Mouse (Mus musculus) heart, postnatal 36 days (tissue): Measurements from ENCODE around the gene Slc30a2. TPM values are rescaled to one million over a fixed set of nuclear protein-coding genes. Genes with fewer than 3 reads are reported as not detected.
"Not testable (repeated sequence)": the region's sequence is repeated elsewhere in the genome, so short reads cannot be mapped to it uniquely, and the experiment has no call there.

Experiments used
- DNase-seq, 2 experiments: peaks; one replicate each; pipeline ENCODE4 v3.0.0; 2021 to 2022
- intact Hi-C: fragments of 180-260 bp; cut with DNase I; formaldehyde crosslinking; loops from one replicate; pipeline ENCODE4 v1.15.1; 2025
- total RNA-seq, 2 experiments: library from RNA; stranded (reverse); gene quantifications; 2 replicates each; pipeline ENCODE4 v1.2.3; 2021

Slc30a2 gene
- under 1 TPM; 0.35 to 0.50 TPM for total RNA-seq

DNA sequence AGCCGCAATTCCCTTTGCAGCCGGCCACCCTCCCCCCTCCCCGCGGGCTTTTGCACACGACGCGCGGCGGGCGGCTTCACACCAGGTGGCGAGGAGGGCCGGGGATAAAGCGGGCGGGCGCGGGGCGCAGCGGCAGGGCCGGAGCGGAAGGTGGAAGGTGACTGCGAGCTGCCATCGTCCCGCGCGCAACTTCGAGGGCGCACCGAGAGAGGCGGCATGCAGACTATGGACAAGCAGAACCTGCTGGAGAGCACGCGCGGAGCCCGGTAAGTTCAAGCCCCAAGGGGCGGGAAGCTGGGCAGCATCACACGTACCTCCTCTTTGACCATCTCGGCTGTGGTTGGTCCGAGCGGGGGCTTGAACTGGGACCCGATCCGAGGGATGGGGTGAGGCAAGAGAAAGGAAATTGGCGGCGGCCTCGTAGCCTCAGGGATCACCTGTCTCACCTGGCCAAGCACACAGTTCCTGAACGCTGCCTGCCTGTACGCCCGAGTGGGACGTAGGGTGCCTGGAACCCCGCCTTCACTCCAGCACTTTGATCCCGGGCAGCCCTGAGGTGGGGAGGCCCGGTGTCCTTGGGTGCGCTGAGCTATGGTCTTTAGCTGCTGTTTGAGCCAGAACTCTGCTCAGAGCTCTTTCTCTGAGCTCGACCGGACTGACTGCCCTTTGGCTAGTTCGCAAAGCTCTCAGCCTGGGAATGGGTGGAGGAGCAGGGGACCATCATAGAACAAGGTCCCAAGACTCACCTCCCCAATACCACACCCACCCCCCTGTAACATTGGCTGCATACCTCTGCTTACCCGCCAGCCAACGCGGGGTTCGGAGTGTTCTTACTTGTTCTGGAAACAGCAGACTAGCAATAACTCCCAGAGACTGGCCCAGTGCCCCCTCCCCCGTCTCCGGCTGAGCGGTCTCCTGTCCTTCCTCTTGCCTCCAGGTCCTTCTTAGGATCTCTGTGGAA is at the start of gene Slc30a2:
Slc30a2 (plus strand) TSS at position 111 of the 961 bp plus-strand sequence.
- intact Hi-C loops = no loop called here
- DNase-seq = no peak

DNA sequence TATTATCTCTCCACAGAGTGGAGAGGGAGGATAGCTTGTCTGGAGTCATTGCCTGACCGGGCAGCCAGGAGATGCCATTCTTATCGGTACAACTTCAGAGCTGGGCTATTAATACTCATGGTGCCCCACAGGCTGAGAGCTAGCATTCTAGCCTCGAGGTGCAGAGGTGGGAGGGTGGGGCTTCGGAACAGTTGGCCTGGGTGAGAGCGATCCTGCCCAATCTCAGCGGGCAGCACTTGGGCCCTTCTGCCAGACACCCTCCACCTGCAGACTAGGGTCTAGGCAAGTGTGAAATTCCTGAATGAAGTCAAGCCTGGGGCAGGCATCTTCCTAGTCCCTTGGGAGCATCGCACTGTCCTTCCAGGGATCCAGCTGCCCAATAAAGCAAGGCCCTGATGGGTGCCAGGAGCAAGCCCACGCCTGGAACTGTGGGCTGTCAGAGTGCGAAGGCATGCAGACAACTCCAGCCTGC is 49.3 kb upstream of the Slc30a2 start:
- DNase-seq = peak in 1 of 2 experiments; percentile 50
- intact Hi-C loops = loop anchor here (2.0 to 5.0 kb wide), 2 partner anchors 63 to 256 kb away; no protein-coding TSS in a partner anchor

DNA sequence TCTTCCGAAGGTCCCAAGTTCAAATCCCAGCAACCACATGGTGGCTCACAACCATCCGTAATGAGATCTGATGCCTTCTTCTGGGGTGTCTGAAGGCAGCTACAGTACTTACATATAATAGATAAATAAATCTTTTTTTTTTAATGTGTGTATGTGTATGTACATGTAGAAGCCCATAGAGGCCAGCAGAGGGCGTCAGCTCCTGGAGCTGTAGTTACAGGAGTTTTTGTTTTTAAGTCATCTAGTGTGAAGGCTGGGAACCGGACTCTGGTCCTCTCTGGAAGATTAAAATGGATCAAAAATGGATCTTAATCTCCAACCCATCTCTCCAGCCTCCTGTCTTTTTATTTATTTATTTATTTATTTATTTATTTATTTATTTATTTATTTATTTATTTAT is 46.9 kb upstream of the Slc30a2 start:
- DNase-seq, intact Hi-C loops: not testable (repeated sequence)

DNA sequence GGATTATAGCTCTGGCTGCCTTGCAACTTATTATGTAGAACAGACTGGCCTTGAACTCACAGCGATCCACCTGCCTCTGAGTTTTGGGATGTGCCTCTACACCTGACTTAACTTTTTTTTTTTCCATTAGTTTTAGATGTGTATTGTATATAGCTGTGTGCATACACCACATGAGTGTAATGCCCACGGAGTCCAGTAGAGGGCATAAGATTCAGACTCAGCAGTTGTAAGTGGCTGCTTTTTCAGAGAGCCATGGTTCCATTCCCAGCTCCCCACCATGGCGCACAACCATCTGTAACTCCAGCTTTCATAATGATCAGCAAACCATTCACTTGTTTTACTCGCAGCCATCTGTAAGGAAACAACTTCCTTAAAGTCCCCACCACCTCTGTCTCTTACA is 46.5 kb upstream of the Slc30a2 start:
- intact Hi-C loops = no loop called here
- no peak for DNase-seq

DNA sequence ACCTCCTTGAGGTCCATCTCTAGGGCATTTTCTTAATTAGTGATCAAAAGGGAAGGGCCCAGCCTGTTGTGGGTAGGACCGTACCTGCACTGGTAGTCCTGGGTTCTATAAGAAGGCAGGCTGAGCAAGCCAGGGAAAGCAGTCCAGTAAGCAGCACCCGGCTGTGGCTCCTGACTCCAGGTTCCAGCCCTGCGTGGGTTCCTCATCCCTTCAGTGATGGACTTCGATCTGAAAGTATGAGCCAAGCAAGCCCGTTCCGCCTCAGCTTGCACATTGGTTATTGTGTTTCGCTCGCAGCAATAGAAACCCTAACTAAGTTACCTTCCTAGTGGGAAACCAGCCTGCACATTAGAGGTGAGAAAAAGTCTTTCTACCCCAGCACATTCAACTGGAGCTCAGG is 45.6 kb upstream of the Slc30a2 start:
- intact Hi-C loops = no loop called here
- DNase-seq = no peak

DNA sequence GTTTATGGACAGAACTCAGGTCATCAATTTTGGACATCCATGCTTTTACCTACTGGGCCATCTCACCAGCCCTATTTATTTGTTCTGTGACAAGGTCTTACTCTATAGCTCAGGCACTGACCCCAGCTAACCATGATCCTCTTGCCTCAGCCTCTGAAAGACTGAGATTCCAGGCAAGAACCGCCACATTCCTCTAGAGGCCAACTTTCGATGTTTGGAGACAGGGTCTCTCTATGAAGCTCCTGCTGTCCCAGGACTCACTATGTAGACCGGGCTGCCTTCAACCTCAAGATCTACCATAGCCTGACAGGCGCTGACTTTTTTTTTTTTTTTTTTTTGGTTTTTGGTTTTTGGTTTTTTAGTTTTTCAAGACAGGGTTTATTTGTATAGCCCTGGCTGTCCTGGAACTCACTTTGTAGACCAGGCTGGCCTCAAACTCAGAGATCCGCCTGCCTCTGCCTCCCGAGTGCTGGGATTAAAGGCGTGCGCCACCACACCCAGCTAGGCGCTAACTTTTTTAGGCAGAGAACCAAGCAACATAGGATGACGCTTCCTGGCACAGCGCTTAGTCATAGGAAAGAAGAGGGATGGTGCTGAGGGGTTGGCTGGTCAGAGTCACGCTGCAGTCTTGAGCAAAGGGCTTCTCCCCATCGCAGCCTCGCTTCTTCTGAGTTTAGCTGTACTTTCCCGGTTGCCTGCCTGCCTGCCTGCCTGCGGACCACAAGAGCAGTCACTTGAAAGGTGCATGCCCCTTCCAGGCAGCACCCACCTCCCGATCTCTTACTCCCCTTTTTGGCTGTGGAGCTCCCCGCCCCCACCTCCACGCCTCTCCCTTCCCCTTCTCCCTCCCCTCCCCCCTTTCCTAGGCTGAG is 44.1 kb upstream of the Slc30a2 start:
- intact Hi-C loops = no loop called here
- DNase-seq = peak in 1 of 2 experiments; percentile 27

DNA sequence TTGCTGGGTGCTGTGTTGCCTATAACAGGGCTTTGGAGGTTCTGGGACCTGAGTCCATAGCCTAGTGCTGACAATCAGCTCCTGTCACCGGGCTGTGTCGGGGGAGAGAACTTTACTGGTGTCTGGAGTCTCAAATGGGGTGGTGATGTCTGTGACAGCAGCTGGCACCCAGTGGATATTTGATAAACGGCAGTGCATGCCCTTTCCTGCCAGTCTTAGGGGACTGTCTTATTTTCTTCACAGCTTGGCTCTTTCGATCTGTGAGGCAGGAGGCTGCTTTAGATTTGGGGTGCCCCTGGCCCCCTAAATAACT is 43.5 kb upstream of the Slc30a2 start:
- intact Hi-C loops = no loop called here
- DNase-seq = peak in 1 of 2 experiments; percentile 44

DNA sequence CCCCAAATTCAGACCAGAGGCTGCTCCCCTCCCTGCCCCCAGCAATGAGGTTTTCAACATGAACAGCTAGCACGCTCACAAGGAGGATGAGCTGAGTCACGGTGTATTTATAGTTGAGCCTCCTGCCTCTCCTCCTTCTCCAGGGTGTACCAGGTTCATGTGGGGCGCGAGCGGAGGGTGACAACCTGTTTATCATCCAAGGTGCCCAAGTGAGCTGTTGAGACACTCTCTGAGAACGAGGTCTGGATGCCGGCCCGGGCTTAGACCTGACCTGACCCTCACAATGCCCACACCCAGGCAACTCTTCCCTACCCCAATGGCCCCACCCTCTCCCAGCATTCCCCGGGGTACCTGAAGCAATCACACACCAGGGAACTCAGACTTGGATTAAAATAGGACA is 42.7 kb upstream of the Slc30a2 start:
- intact Hi-C loops = loop anchor here (2.0 kb wide), 1 partner anchor 14 kb away; the partner anchor contains the start of gene Trim63

DNA sequence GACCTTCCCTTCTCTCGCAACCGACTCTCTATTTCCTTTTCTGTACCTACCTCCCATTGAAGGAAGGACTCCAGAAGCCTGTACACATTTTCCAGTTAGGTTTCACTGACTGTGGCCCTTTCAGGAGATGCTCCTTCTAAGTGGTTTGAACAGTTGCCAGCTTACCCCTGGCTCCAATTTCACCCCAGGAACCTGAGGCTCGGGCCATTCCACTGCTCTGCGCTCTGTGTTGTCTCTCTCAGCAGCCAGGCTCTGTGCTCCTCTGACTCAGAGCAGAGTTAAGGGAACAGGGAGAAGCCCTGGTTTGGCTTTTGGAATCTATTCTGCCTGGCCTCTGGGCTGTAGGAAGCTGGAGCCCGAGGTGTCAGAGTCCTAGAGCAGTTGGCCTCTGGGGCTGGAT is 40.9 kb upstream of the Slc30a2 start:
- intact Hi-C loops = no loop called here
- no peak for DNase-seq

More for the DNA sequence above, 42.7 kb upstream of the Slc30a2 start:
- DNase-seq = peak; percentile 60 to 68

DNA sequence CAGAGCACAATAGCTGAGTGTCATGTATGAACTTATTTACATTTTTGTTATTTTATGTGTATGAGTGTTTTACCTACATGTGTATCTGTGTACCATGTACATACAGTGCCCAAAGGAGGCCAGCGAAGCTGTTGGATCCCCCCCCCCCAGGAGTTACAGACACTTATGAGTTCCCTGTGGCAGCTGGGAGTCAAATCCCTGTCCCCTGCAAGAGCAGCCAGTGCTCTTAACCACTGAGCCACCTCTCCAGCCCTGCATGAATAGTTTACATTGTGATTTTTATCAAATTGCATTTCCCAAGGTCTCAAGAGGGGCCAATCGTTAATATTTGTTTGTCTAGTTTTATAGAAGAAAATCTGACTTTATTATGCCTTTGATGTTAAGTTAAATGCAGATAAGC is 36.0 kb upstream of the Slc30a2 start:
- intact Hi-C loops = no loop called here
- DNase-seq = no peak

DNA sequence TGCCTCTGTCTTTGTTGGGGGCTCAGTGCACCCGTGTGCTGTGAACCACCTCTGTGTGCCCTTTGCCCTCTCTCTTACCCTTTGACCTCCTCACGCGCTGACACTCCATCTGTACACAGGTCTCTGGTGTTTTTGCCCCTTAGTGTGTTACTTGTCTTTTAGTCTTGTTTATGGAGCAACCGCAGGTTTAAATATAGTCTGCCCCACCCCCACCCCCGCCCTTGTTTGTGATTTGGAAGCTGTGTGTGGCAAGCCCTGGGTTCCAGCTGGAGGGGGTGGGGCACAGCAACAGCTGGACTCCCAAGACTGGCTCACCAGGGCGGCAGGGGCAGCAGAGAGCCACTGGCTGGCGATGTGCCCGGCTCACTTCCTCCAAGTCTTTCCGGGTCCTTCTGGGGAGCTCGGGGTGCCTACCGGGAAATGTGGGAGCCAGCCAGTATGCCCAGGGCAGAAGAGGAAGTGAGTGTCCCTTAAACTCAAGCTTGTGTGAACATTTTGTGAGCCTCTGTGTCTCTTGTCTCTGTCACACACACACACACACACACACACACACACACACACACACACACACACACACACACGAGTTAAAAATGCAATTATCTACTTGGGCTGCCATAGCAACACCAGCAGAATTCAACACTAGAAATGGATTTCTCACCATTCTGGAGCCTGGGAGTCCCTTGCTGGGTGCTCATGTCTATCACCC is 35.5 kb upstream of the Slc30a2 start:
- DNase-seq = peak; percentile 73 to 74
- intact Hi-C loops = no loop called here

DNA sequence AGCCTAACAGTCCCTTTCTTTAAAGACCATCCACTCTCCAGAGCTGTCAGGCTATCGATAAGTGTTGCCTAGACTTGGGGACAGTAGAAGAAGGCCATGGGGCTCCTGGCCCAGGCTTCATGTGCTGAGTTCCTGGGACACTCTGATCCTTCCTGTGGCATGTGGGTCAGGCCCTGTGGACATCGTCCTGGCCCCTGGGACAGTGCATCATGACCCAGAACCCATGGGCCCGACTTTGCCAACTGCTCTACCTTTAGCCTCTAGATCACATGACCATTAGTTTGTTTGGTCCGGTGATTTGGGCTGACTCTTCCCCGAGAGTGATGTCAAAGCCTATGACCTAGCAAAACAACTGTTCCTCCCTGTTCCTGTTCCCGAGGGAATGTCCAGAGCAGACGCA is 32.9 kb upstream of the Slc30a2 start:
- DNase-seq = no peak
- intact Hi-C loops = no loop called here

DNA sequence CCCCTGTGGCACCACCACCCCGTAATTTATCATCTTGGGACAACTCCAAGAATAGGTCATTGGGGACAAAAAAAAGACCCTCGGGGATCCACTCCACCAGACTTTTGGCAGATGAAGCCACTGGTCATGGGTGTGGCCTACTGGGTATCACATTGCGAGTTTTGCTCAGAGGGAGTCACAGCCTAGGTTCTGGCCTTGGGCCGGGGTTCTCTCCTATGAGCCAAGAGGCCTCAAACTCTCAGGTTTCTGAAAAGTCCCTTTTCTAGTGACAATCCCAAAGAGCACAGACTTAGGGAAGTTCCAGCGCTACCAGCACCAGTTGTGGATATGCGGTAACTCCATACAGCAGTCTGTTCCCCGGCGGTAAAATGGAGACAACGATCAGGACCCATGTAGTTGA is 32.3 kb upstream of the Slc30a2 start:
- no peak for DNase-seq
- intact Hi-C loops = no loop called here

DNA sequence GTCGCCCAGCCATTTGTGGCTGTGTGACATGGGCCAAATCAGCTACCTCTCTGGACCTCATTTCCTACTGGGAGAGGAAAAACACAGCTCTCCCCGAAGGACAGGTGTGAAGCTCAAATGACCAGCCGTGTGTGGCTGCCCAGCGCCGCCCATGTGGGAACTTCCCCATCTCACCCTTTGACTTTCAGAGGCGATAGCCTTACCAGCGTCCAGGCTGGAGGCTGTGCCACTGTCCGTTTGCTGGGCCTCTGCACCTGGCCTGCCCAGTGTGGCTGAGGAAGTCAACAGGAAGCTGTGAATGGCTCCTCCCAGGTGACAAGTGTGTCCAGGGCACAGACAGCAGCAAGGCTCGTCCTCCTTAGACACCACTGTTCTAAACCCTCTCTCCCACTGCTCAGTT is 31.2 kb upstream of the Slc30a2 start:
- DNase-seq = no peak
- intact Hi-C loops = no loop called here

DNA sequence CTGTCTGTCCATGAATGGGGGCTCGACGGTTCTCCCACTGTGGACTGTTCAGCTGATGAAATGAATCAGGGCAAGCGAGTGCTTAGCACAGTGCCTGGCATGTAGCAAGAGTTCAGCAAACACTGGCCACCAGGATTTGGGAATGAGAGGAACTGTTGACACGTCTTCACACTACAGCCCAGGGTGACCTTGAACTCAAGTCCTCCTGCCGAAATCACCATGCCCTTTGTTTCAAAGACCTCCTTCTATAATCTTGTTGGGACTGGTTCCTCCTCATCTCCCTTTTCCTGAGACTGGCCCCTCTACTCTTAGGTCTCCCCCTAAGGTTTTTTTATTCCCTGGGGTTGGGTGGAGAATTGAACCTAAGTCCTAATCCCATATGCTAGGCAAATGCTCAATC is 30.6 kb upstream of the Slc30a2 start:
- DNase-seq = no peak
- intact Hi-C loops = no loop called here

DNA sequence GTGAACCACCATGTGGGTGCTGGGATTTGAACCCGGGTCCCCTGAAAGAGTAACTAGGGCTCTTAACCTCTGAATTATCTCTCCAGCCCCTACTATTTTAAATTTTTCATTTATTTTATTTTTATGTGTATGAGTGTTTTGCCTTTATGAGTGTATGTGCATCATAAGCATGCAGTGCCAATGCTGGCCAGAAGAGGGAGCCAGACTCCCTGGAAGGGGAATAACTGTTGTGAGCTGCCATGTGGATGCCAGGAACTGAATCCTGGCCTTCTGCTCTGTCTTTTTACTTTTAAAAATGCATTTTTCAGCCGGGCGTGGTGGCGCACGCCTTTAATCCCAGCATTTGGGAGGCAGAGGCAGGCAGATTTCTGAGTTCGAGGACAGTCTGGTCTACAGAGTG is 30.1 kb upstream of the Slc30a2 start:
- intact Hi-C loops = no loop called here
- no peak for DNase-seq

DNA sequence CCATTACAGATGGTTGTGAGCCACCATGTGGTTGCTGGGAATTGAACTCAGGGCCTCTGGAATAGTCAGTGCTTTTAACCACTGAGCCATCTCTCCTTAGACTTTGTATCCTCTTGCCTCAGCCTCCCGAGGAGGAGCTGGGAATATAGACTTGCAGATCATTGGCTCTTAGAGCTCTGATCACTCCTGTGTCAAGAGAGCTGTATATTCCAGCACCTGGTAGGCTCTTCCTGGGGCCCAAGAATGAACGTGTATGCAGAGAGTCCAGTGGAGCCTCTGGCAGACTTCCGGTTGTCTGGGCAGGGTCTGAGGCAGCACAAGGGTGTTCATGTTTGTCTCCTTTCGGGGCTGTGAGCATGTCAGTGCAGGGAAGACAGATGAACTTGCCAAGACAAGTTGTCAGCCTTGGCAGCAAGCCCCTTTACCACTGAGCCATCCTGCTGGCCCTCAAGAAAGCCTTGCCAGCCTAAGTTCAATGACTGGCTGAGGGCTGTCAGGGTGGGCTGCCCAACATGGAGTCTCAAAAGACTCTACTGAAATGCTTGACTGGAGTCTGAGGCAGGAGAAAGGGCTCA is 28.8 kb upstream of the Slc30a2 start:
- DNase-seq = no peak
- intact Hi-C loops = loop anchor here (2.0 kb wide), 2 partner anchors 13 to 43 kb away; no protein-coding TSS in a partner anchor

DNA sequence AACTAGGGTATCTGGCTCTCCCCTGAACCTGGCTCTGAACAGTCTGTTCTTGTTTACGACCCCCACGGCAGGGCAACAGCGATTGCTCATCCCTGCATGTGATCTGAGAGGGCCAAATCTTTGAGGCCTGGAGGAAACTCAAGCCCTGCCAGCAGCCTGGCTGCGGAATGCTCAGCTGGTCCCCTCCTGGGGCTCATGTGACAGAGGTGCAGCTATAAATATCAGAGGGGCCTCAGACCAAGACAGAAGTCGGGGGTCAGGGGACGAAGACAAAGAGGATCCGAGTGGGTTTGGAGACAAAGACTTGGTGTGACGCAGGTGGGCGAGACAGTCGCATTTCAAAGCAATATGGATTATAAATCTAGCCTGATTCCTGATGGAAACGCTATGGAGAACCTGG is 28.1 kb upstream of the Slc30a2 start, which contains the start of gene Trim63:
Trim63 (plus strand) TSS at position 245 of the 400 bp plus-strand sequence.
- peak; percentile 53 to 66 for DNase-seq
- intact Hi-C loops = loop anchor here (2.0 kb wide), 2 partner anchors 14 to 42 kb away; no protein-coding TSS in a partner anchor

DNA sequence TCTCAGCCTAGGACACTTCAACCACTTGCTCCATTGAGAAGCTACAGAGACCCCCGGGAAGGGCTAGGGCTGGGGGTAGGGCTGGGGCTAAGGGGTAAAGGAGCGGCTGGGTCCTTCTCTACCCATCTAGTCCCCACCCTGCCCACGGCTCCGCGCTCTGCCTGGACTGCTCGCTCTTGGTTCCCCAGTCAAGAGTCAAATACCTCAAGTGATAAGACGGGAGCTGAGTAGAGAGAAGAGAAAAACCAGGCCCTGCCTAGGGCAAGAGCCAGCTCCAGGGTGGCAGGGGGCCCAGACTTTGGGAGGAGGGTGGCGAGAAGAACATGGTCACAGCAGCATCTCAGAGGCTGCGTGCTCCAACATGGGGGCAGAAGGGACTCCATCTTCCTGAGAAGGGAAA is 27.5 kb upstream of the Slc30a2 start:
- no peak for DNase-seq
- intact Hi-C loops = loop anchor here (2.0 kb wide), 2 partner anchors 15 to 41 kb away; no protein-coding TSS in a partner anchor

DNA sequence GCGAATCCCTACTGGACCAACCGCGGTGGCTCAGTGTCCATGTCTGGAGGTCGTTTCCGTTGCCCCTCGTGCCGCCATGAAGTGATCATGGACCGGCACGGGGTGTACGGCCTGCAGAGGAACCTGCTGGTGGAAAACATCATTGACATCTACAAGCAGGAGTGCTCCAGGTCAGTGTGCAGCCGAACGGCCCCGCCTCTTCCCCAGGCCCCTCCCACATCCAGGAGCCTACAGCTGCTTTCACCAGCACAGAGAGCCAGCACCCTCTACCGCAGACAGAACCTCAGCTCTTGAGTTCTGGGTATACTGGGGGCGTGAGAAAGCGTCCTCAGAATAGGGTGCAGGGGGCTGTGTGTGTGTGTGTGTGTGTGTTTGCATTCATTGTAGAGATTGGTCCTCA is 26.6 kb upstream of the Slc30a2 start:
- no peak for DNase-seq
- intact Hi-C loops = no loop called here
